Mouse (Mus musculus) cerebellum, adult 8-10 months (tissue): Measurements from ENCODE around the gene Timm29.
"Not testable (repeated sequence)": the region's sequence is repeated elsewhere in the genome, so short reads cannot be mapped to it uniquely, and the experiment has no call there.

Experiments
- DNase-seq: peaks from one replicate; pipeline ENCODE4 v3.0.0; 2022

Gene Timm29

GRCm38 (mm10) chr9:21585401-21585800 is 7.1 kb upstream of the Timm29 start:
- no peak for DNase-seq

GRCm38 (mm10) chr9:21587678-21588349 is 4.7 kb upstream of the Timm29 start:
- no peak for DNase-seq

- no peak for DNase-seq
Observed at GRCm38 (mm10) chr9:21588350-21588749, 4.2 kb upstream of the Timm29 start.

GRCm38 (mm10) chr9:21589538-21589937 is 3.0 kb upstream of the Timm29 start:
- DNase-seq, result no peak

- no peak for DNase-seq
Observed at GRCm38 (mm10) chr9:21591127-21591830, 1.2 kb upstream of the Timm29 start.

GRCm38 (mm10) chr9:21591831-21592702 is 455 bp upstream of the Timm29 start:
- no peak for DNase-seq

- peak; percentile 42 for DNase-seq
Observed at GRCm38 (mm10) chr9:21593122-21593721, 700 bp downstream of the Timm29 start.

- not testable (repeated sequence) for DNase-seq
Observed at GRCm38 (mm10) chr9:21594350-21594749, 1.8 kb downstream of the Timm29 start.

GRCm38 (mm10) chr9:21594838-21595237 is 2.3 kb downstream of the Timm29 start:
- no peak for DNase-seq

GRCm38 (mm10) chr9:21598198-21598597 is 5.7 kb downstream of the Timm29 start:
- DNase-seq, result no peak

GRCm38 (mm10) chr9:21600186-21600585 is 7.7 kb downstream of the Timm29 start:
- DNase-seq, result no peak

GRCm38 (mm10) chr9:21601073-21601472 is 8.6 kb downstream of the Timm29 start:
- DNase-seq, result no peak

- peak; percentile 80 for DNase-seq
Observed at GRCm38 (mm10) chr9:21601722-21602399, 9.3 kb downstream of the Timm29 start.

GRCm38 (mm10) chr9:21604119-21604518 is 11.6 kb downstream of the Timm29 start:
- no peak for DNase-seq

- DNase-seq, result no peak
Observed at GRCm38 (mm10) chr9:21605865-21606264, 13.3 kb downstream of the Timm29 start.

- no peak for DNase-seq
Observed at GRCm38 (mm10) chr9:21606648-21607047, 14.1 kb downstream of the Timm29 start.

GRCm38 (mm10) chr9:21609861-21610260 is 17.3 kb downstream of the Timm29 start:
- no peak for DNase-seq

- DNase-seq, result no peak
Observed at GRCm38 (mm10) chr9:21614864-21615616, 22.5 kb downstream of the Timm29 start.

GRCm38 (mm10) chr9:21615617-21616231 is 23.2 kb downstream of the Timm29 start, which contains the start of gene Smarca4:
Smarca4 (plus strand) TSS chr9:21616169.
- DNase-seq, result peak; percentile 99

GRCm38 (mm10) chr9:21616232-21616781 is 23.8 kb downstream of the Timm29 start:
- peak; percentile 86 for DNase-seq

GRCm38 (mm10) chr9:21617066-21617465 is 24.5 kb downstream of the Timm29 start:
- no peak for DNase-seq
